Mouse (Mus musculus): ENCODE data around the gene Fsip1.

DNA sequence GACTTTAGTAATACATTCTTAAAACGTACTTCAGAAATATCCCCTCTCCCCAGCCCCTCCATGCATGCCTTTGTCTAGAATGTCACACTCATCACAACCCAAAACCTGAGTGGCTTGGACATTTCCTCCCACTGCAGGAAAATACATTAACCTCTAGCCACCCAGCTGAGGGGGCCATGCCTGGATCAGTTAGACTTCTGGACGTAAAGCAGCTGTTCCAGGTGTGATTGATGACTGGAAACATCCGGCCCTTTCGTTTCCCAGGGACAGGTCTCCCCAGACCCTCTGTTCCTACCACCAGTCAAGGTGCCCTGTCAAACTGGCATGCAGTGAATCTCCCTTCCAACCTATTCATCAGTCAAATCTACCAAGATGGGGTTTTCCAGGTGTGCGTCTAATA is 94.3 kb downstream of the Fsip1 start:
- TF ChIP-seq EP300 (IDR thresholded peaks at IDR 0.05; ENCODE audit: insufficient read depth, low read depth, low read length) (no peak), CTCF (IDR thresholded peaks at IDR 0.05; ENCODE audit: low read depth, low read length) (no peak)
